Mouse (Mus musculus) mesoderm, embryonic 11.5 days (tissue): Measurements from ENCODE around the gene Ell3.
"Not testable (repeated sequence)": the region's sequence is repeated elsewhere in the genome, so short reads cannot be mapped to it uniquely, and the experiment has no call there.

Source experiments
- DNase-seq: peaks from one replicate; pipeline ENCODE4 v3.0.0-alpha.2; 2012; ENCODE audit warnings: low read depth, low spot score

Ell3 gene

DNA sequence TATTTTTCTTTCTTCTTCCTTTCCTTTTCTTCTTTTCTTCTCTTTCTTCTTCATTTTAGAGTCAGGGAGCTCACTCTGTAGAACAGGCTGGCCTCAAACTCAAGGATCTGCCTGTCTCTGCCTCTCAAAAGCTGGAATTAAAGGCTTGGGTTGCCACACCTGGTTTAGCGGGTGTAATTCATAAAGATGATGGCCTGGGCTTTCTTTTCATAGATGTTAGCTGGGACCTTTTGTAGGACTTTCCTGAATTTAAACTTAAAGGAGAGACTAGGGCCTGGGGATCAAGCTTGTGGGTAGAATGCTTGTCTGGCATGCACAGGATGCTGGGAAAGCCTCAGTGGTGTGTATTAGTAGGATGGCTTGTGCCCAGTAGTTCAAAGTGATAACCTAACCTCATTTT is at the start of gene Ell3:
TSS of gene Ell3 (minus strand) at position 101 of the 400 bp plus-strand sequence.
- no peak for DNase-seq

DNA sequence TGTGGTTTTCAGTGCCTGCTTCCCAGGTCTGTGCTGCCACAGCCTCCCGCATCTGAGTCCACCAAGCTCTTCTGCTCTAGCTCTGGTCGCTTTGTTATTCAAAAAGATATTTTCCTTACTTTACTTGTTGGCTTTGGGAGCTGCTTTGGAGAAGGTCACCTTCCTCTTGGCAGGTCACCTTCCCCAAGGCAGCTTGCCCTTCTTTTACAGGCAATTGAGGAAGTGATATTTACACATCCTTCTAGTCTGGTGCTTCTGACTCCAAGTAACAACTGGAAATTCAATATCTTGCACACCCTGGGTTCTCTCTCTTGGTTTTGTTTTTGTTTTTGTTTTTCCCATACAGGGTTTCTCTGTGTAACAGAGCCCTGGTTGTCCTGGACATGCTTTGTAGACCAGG is 40.3 kb upstream of the Ell3 start:
- not testable (repeated sequence) for DNase-seq

DNA sequence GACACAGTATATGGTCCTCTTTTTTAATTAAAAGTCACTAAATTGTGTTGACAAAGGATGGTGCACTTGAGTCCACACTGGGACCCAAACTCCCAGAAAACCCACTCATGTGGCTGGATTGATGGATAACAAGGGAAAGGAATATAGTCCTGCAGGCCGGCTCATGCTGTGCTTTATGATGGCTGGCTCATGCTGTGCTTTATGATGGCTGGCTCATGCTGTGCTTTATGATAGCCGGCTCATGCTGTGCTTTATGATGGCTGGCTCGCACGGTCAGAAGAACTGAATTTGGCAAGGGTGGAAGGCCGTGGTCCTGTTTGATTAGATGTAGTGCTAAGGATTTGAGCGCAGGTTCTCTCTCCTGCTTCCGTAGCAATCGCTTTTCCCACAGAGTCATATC is 39.5 kb upstream of the Ell3 start:
- DNase-seq = no peak

DNA sequence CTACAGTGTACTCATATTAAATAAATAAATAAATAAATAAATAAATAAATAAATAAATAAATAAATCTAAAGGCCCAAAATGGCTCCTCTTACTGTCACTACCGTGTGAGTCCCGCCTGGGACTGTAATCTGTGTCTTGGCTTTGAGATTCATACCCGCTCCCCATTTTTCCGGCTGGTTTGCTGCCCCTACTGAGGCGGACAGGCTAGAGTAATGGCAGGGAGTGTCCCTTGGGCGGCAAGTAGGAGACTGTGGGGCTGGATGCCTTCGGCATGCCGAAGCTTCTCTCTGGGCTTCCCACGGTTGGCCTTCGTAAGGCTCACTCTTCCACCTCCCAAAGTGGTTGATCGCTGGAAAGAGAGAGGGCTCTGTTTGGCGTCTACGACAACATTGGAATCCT is 36.8 kb upstream of the Ell3 start:
- DNase-seq = not testable (repeated sequence)

DNA sequence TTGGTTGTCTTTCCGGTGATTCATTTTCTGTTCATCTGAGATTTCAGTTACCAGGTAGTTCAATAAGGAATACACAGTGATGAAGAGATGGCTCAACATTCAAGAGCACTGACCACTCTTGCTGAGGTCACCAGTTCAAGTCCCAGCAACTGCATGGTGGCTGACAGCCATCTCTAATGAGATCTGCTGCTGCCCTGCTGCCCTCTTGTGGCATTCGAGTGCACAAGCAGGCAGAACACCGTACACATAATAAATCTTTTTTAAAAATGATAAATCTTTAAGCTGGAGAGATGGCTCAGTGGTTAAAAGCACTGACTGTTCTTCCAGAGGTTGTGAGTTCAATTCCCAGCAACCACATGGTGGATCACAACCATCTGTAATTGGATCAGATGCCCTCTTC is 36.4 kb upstream of the Ell3 start:
- DNase-seq = peak; percentile 23

DNA sequence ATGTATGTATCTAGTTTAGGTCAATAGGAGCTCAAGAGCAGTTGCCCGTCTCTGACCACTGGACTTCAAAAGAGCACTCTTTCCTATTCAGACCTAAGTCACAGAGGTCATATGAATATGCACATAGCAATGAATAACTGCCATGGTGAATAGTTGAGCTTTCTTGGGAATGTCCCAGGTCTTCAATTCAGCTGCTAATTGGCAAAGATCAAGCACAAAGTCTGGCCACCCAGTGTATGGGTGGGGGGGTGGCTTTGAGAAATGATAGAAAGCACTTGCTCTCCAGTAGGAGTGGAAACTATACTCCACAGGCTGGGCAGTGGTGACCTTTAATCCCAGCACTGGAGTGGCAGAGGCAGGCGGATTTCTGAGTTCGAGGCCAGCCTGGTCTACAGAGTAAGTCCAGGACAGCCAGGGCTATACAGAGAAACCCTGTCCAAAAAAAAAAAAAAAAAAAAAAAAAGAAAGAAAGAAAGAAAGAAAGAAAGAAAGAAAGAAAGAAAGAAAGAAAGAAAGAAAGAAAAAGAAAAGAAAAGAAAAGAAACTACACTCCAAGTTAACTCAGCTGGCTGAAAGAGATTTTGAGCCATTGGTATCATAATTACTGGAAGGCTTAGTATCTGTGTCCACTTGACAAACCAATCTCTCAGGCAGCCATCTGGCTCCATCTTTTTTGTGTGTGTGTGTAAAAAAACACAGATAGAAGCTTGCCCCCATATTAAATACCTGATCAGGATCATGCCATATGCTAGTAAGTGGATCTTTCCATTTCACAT is 33.6 kb upstream of the Ell3 start:
- DNase-seq = no peak

DNA sequence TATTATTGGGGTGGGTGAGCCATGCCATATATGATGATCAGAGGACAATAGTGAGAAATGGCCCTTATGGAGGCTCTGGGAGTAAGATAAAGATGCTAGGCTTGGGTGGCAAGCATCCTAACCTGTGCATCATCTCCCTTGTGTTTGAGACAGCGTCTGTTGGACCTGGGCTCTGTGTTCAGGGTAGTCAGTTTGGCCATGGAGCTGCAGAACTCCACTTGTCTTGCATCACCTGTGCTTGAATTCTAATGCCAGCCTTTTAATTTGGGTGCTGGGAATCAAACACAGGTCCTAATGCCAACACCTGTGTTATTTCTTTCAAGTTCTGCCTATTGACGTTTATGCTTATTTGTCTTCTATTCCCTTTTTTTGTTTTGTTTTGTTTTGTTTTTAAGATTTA is 31.2 kb upstream of the Ell3 start:
- DNase-seq = not testable (repeated sequence)

DNA sequence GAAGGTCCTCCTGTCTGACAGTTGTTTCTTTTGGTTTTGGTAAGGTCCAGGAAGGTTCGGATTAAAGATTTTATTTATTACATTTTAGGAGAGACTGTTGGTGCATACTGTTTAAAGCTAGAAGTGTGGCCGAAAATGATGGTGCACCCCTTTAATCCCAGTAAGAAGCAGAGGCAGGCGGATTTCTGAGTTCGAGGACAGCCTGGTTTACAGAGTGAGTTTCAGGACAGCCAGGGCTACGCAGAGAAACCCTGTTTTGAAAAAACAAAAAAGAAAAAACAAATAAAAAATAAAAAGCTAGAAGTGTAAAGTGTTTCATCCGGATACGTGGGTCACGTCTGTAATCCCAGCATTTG is 30.1 kb upstream of the Ell3 start:
- DNase-seq = no peak

DNA sequence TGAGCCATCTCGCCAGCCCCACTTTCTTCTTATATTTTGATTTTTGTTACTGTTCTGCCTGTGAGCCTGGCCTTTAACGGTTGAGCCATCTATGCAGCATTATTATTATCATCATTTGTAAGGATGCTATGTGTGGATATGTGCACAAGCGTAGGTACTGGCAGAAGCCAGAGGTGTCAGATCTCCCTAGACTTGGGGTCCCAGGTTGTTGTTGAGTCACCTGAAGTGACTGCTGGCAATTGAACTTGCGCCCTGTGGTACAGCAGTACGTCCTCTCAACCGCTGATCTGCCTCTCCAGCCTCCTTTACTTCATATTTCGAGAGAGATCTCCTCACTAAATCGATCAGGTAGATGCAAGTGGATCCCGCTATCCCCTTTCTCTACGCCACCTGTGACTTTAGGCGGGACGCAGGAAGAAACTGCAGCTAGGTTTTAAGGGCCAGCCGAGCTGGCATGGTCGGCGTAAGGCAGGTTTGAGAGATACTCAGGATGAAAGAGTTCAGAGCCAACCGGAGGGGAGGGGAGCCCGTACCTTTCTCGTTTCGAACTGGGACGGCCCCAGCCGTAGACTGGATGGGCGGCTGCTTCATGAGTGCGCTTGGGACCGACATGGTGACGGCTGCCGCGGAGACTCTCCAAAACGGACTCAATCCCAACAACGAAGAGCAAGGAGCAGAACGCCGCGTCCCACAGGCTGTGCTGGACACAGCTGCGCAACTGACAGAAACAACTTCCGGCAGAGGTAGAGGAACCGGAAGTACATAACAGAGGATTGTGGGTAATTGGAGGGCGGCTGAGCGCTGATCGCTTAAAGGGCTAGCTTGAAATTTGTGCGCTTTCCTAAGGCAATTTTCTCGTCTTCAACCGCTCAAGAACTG is 29.5 kb upstream of the Ell3 start, which contains the start of gene Mfap1b:
TSS of gene Mfap1b (minus strand) at position 767 of the 879 bp plus-strand sequence.
- DNase-seq = peak; percentile 89

DNA sequence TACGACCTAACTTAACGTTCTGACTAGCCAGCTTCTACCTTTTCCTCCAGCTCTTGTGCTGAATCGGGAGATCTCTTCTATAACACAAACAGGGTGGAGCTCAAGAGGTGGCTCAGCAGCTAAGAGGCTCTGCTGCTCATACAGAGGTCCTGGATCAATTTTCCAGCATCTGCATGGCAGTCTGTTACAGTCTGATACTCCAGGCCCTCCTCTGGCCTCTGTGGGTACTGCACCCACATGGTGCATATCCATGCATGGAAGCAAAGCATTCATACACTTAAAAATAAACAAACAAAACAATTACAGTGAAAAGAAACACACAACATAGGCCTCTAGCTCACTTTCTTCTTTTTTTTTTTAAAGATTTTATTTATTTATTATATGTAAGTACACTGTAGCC is 28.7 kb upstream of the Ell3 start:
- DNase-seq = not testable (repeated sequence)

DNA sequence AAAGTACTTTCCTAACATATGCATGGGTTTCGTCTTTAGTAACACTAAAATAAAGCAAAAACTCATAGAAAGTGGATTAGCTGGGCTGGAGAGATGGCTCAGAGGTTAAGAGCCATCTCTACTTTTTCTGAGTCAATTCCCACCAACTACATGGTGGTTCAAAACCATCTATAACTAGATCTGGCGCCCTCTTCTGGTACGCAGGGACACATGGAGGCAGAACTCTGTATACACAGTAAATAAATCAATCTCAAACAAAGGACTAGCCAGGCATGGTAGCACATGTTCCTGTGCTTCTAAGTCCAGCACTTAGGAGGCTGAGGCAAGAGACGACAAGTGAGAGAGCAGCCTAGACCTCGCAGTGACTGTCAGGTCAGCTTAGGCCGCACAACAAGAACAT is 24.9 kb upstream of the Ell3 start:
- not testable (repeated sequence) for DNase-seq

DNA sequence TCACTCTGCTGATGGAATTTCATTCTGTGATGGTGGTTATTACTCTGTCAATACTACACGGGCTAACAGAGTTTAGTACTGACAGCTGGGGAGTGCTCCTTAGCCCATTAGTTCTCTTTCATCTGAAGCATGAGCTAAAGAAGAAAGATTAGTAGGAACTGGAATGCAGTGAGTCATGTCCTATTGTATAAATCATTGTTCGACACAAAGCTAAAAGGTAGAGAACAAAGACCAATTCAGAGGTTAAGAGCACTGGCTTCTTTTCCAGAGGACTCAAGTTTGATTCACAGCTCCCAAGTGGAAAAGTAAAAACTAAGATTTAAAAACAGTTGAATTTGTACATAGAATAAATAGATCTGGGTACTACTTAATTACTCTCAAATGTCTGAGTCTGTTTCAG is 16.0 kb upstream of the Ell3 start:
- no peak for DNase-seq

DNA sequence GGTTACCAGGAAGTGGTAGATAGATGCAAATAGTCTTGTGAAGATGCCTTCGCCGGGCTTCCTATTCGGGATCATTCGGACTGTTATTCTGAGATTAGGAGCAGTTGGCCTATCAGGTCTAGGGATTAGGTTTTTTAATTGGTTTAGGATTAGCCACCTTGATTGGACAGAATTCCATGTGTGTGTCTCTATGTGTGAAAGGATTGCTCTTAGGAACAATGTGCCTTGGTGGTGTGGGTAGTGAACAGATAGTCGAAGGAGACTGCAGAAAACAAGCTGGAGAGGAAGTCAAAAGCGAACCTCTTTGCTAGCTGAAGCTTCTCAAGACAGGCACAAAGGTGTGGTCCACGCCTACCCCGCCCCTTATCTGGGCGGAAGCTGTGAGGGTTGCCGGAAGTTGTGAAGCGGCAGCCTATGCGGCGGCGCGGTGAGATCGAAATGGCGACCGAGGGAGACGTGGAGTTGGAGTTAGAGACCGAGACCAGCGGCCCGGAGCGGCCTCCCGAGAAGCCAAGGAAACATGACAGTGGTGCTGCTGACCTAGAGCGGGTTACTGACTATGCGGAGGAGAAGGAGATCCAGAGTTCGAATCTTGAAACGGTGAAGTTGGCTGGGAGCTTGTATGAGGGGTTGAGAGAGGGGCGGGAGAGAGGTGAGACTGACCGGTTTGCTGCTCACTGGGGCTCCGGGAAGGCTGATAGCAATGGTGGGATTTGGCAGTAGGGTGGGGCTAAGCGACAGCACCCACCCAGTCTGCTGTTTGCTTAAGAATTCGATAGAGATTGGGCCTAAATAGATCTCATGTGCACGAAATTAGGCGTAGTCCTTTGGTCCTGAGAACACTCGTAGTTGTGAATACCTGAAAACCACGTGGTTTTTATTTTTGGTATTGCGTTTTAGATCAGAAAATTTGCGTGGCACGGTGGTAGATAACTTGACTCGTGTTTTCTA is 12.9 kb upstream of the Ell3 start, which contains the start of gene Serinc4:
TSS of gene Serinc4 (minus strand) at position 90 of the 951 bp plus-strand sequence.
- peak; percentile 86 for DNase-seq

DNA sequence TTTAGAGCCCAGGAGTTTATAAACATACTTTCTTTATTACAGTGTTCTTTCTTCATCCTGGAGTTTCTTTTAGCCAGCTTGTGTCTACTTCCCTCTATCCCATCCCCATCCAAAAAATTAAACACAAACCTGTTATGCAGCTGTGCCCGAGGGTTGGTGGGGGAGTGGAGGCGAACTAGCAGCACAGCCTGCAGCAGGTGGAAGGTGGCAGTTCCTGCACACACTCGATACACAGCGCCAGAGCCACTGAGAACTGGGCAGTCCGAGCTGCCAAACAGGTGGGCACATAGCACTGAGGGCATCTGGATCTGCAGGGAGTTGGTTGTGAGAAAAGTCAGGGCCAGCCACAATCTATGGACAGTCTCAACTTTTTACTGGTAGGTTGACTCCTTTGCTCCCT is 11.5 kb upstream of the Ell3 start:
- DNase-seq = no peak

DNA sequence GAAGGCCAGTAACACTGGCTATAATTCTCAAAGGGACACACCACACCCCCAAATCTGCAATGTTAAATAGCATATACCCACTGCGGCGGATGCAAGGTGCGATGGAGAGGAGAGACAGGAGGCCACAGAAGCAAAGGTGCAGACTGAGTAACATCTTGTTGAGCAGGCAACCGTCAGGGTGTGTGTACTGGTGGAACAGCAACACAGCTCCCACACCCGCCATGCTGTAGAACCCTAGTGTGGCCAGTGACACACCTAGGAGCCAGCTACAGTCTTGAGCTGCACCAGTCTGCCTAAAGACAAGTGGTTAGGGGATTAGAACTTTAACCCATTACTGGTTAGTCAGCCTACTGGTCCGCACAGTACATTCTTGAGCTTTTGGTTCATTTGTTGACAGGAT is 9.8 kb upstream of the Ell3 start:
- DNase-seq = no peak

DNA sequence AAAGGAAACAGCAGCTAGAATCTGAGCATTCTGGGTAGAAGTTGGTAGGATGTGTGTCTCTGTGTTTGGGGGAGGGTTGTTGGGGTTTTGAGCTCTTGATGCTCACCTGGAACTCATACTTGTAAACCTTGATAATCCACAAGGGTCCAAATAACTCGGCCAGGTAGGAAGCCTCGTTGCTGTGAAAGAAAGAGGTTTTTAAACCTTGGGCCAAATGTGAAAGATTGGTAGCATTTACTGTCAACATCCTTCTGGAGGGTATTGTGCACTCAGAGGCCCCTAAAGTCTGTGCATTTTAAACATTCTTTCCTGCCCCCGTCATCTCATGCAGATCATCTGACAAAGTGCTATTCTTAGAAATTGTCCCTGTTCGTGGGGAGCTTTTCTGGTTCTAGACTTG is 8.9 kb upstream of the Ell3 start, which contains the start of gene Hypk:
TSS of gene Hypk (plus strand) at position 301 of the 400 bp plus-strand sequence.
- no peak for DNase-seq

DNA sequence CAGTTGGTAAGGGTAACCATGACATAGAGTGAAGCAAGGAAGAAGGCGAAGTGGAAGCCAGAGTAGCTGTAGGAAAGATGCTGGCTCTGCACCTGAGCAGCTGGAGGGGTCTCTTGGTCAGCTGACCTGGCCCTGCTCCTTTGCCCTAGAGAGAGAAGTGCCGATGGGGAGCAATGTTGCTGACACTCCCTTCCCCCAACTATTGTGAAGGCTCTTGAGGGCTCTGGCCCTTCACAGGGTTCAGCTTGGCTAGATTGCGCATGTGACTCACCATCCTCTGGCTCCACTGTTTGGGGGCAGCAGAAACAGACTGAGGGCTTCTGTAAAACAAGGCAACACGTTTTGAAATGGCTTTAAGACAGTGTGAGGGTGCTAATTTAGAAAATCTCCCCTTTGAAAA is 8.3 kb upstream of the Ell3 start:
- DNase-seq = no peak

DNA sequence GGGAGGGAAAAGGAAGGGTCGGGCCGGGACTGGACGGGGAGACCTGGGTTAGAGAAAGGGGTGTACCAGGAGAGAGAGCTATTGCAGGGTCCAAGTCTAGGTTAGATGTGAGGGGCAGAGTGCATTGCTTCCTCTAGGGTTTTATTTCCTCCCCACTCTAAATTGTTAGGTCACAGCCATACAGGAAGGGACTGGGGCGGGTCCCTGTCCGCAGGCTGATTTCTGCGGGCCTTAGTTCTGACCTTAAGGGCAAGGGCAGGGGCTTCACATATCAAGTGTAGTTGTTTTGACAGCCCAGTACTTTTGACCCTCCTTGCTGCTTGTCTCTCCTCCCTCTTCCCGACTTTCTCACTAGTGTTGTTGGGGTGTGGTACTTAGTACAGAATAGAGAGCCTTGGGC is 6.0 kb upstream of the Ell3 start:
- DNase-seq = peak; percentile 15

DNA sequence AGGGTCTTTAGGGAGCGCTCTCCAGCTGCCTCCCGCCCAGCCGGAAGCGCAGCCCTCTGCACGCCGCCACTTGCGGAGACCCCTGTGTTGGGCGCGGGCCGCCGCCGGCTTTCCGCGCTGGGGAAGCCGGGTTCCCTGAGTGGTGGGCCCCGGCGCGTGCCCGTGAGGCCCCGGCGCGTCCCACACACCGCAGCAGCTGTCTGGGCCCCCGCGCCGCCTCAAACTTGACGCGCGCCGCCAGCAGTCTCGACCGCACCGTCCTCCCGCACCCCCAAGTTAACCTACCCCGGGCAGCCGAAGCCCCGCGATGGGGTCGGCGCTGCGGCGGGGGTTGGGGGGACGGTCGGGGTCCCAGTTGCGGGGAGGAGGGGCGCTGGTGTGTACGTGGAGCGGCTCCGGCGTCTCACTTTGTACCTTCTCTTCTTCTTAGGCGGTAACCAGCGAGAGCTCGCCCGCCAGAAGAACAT is 5.5 kb upstream of the Ell3 start:
- no peak for DNase-seq

DNA sequence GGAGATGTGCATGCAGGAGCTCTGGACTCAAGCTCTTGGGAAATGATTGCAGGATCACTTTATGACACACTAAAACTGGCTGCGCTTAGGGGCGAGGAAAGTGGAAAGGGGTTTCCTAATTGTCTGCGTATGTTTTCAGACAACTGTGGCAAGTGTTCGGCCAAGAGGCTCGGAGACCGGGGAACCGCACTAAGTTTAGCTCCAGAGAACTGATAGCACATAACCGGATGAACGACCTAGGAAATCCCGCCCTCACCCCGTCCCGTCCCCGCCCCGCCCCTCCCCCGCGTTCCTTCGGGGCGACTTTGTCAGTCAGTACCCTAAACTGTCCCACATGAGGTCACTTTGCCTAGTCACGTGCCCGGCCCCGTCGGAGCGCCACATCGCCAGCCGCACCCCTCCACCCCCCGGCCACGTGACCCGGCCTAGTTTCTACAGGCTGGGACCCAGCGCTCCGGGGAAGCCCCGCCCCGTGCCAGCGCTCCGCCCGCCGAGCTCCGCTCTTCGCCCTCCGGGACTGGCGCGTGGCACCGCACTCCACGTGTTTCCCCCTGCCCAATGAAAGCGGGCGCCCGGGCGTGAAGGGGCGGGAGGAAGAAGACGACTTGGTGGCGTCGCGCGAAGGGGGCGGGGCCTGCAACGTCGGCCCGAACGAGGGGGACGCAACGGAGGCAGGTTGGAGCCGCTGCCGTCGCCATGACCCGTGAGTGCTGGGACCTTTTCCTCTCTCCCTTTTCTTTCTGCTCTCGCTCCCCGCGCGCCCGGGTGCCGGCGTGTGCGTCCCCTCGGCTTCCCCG is 4.9 kb upstream of the Ell3 start, which contains the start of gene Serf2:
TSS of gene Serf2 (plus strand) at position 457 of the 797 bp plus-strand sequence.
- DNase-seq = peak; percentile 98
